Mouse (Mus musculus): ENCODE measurements around the gene Haus7. TPM values are rescaled to one million over a fixed set of nuclear protein-coding genes. Genes with fewer than 3 reads are reported as not detected.

The Haus7 gene
- total RNA-seq, 2 experiments from 2014 or later, result 11.0 to 13.7 TPM

Other genes starting within 250 kb of the Haus7 start
- gene Xlr4b, start 244.7 kb downstream of the Haus7 start, total RNA-seq (2021), result under 1 TPM in 1 of 2 experiments, not detected in 1; 0.26 TPM
- 1 to 10 TPM; 4.9 to 6.6 TPM for gene F8a, start 230.8 kb downstream of the Haus7 start, total RNA-seq (2021)
- gene Xlr4c, start 215.9 kb downstream of the Haus7 start, total RNA-seq (2021), result under 1 TPM in 1 of 2 experiments, not detected in 1; 0.17 TPM
- not detected for gene Xlr3c, start 193.7 kb downstream of the Haus7 start, total RNA-seq (2021)
- not detected for gene Xlr5a, start 166.1 kb downstream of the Haus7 start, total RNA-seq (2021)
- gene Xlr5c, start 166.1 kb downstream of the Haus7 start, total RNA-seq (2021), result not detected
- not detected for gene Gm45015, start 122.2 kb downstream of the Haus7 start, total RNA-seq (2021)
- 1 to 10 TPM; 4.4 to 5.6 TPM for gene Zfp275, start 116.4 kb downstream of the Haus7 start, total RNA-seq (2021)
- gene Gm18336, start 60.3 kb downstream of the Haus7 start, total RNA-seq (2021), result not detected
- gene Zfp92, start 47.9 kb downstream of the Haus7 start, total RNA-seq (2021), result under 1 TPM in 1 of 2 experiments, not detected in 1; 0.15 TPM
- not detected for gene Trex2, start 23.7 kb downstream of the Haus7 start, total RNA-seq (2021)
- gene Bgn, start 24.6 kb upstream of the Haus7 start, total RNA-seq (2021), result 100 to 1,000 TPM in 1 of 2 experiments, 10 to 100 TPM in 1; 70.0 to 118 TPM
- 10 to 100 TPM; 13.2 to 14.3 TPM for gene Atp2b3, start 44.0 kb upstream of the Haus7 start, total RNA-seq (2021)
- not detected for gene Dusp9, start 180.4 kb upstream of the Haus7 start, total RNA-seq (2021)
- 10 to 100 TPM in 1 of 2 experiments, 1 to 10 TPM in 1; 8.2 to 11.4 TPM for gene Pnck, start 201.1 kb upstream of the Haus7 start, total RNA-seq (2021)
- gene Slc6a8, start 214.1 kb upstream of the Haus7 start, total RNA-seq (2021), result 100 to 1,000 TPM; 105 to 106 TPM

All from gastrocnemius, postnatal 36 days (tissue).